Mouse (Mus musculus): ENCODE measurements around the gene Trnp1. TPM values are rescaled to one million over a fixed set of nuclear protein-coding genes. Genes with fewer than 3 reads are reported as not detected.

The Trnp1 gene
- total and polyA plus RNA-seq, 2 experiments from 2014 or later: 15.2 to 52.2 TPM

DNA sequence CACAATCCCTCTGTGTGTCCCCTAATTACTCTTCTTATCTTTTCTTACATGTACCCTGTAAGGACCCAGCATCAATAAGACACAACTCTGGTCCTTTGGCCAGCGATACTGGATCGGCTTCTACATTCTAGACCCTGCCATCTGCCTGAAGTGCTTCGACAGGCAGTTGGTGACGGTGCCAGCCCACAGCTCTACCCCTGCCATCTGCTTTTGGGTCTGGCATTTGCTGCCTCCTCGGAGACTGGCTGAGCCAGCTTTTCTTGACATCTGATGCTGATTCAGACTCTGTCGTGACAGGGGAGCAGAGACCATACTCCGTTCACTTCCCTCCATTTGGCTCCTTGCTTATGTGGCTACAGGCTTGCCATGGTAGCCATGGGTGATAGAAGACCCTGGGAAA, 10.6 kb upstream of the Trnp1 start:
- peaks cover 4% of the 10 kb centered on the region; the same call in 1 of the 2 replicates for H3K27me3 ChIP-seq (ENCODE audit: insufficient read depth, low read length)
- no peak overlapping the region for H3K9ac ChIP-seq (replicated peaks; ENCODE audit: low read length, poor library complexity, severe bottlenecking)
- H3K4me2 ChIP-seq (ENCODE audit: low read depth, low read length, poor library complexity, severe bottlenecking): no peak overlapping the region
- H3K27ac ChIP-seq (ENCODE audit: low read depth, low read length): no peak overlapping the region
- no peaks in the 10 kb centered on the region for H3K4me1 ChIP-seq (ENCODE audit: insufficient read depth, low read length)
- ATAC-seq (ENCODE audit: low FRiP score): no peak; the same call in 1 of the 2 replicates
- no peaks in the 10 kb centered on the region for H3K9me3 ChIP-seq (ENCODE audit: low read length)
- H3K36me3 ChIP-seq (ENCODE audit: insufficient read depth, low read length): no peaks in the 10 kb centered on the region
- no peak for TF ChIP-seq CTCF (IDR thresholded peaks at IDR 0.05)
- peak; percentile 88 for DNase-seq (ENCODE audit: low spot score)
- 70% methylated on average over 7 of the region's 7 CpGs for WGBS
- H3K4me3 ChIP-seq (ENCODE audit: low read depth, low read length): no peak overlapping the region

GRCm38 (mm10) chr4:133506573-133506972, 8.2 kb upstream of the Trnp1 start:
- H3K4me1 ChIP-seq (ENCODE audit: insufficient read depth, low read length): no peaks in the 10 kb centered on the region
- H3K4me3 ChIP-seq (ENCODE audit: low read depth, low read length): no peak overlapping the region
- no peak overlapping the region for H3K9ac ChIP-seq (replicated peaks; ENCODE audit: low read length, poor library complexity, severe bottlenecking)
- 78% methylated on average over 5 of the region's 5 CpGs for WGBS
- TF ChIP-seq CTCF (IDR thresholded peaks at IDR 0.05): no peak
- H3K27me3 ChIP-seq (ENCODE audit: insufficient read depth, low read length): peaks cover 7% of the 10 kb centered on the region; the same call in 1 of the 2 replicates
- H3K4me2 ChIP-seq (ENCODE audit: low read depth, low read length, poor library complexity, severe bottlenecking): no peak overlapping the region
- ATAC-seq (ENCODE audit: low FRiP score) (no peak), DNase-seq (ENCODE audit: low spot score) (no peak)
- no peaks in the 10 kb centered on the region for H3K36me3 ChIP-seq (ENCODE audit: insufficient read depth, low read length)
- H3K27ac ChIP-seq (ENCODE audit: low read depth, low read length): no peak overlapping the region
- H3K9me3 ChIP-seq (ENCODE audit: low read length): no peaks in the 10 kb centered on the region

GRCm38 (mm10) chr4:133504755-133505485, 6.6 kb upstream of the Trnp1 start:
- 64% methylated on average over 9 of the region's 9 CpGs for WGBS
- peaks cover 15% of the 10 kb centered on the region for H3K27me3 ChIP-seq (ENCODE audit: insufficient read depth, low read length)
- DNase-seq (ENCODE audit: low spot score): no peak

GRCm38 (mm10) chr4:133504300-133504699, 6.0 kb upstream of the Trnp1 start:
- ATAC-seq (ENCODE audit: low FRiP score): no peak
- H3K4me1 ChIP-seq (ENCODE audit: insufficient read depth, low read length): no peaks in the 10 kb centered on the region
- no peaks in the 10 kb centered on the region for H3K36me3 ChIP-seq (ENCODE audit: insufficient read depth, low read length)
- H3K27me3 ChIP-seq (ENCODE audit: insufficient read depth, low read length): peaks cover 21% of the 10 kb centered on the region
- DNase-seq (ENCODE audit: low spot score): no peak
- no peak overlapping the region for H3K4me2 ChIP-seq (ENCODE audit: low read depth, low read length, poor library complexity, severe bottlenecking)
- 37% methylated on average over 5 of the region's 5 CpGs for WGBS
- H3K9ac ChIP-seq (replicated peaks; ENCODE audit: low read length, poor library complexity, severe bottlenecking): no peak overlapping the region
- no peaks in the 10 kb centered on the region for H3K9me3 ChIP-seq (ENCODE audit: low read length)
- TF ChIP-seq CTCF (IDR thresholded peaks at IDR 0.05): no peak
- no peak overlapping the region for H3K27ac ChIP-seq (ENCODE audit: low read depth, low read length)
- H3K4me3 ChIP-seq (ENCODE audit: low read depth, low read length): no peak overlapping the region

More at GRCm38 (mm10) chr4:133504755-133505485, 6.6 kb upstream of the Trnp1 start:
- no peak overlapping the region for H3K27ac ChIP-seq (ENCODE audit: low read depth, low read length)
- TF ChIP-seq CTCF (IDR thresholded peaks at IDR 0.05): no peak
- H3K9ac ChIP-seq (replicated peaks; ENCODE audit: low read length, poor library complexity, severe bottlenecking): no peak overlapping the region
- ATAC-seq (ENCODE audit: low FRiP score): no peak
- H3K4me1 ChIP-seq (ENCODE audit: insufficient read depth, low read length): no peaks in the 10 kb centered on the region
- H3K36me3 ChIP-seq (ENCODE audit: insufficient read depth, low read length): no peaks in the 10 kb centered on the region
- H3K4me2 ChIP-seq (ENCODE audit: low read depth, low read length, poor library complexity, severe bottlenecking): no peak overlapping the region
- H3K9me3 ChIP-seq (ENCODE audit: low read length): no peaks in the 10 kb centered on the region
- no peak overlapping the region for H3K4me3 ChIP-seq (ENCODE audit: low read depth, low read length)

DNA sequence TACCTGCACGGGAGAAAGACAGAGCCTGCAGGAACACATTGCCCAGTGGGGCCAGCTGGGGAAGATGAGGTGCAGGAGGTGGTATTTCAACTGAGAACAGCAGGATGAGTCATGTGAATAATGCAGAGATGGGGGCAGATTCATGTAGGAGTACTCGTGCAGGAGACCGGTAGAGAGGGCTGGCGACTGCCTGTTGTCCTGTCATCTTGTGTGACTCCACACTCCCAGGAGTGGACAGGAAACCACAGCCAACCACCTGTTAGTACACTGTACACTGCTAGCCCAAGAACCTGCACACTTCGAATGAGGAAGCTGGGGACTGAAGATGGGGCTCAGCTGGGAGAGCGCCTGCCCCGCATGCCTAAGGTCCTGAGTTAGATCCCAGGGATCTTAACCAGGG, 3.2 kb upstream of the Trnp1 start:
- TF ChIP-seq CTCF (IDR thresholded peaks at IDR 0.05): no peak
- Histone ChIP-seq H3K4me2 (ENCODE audit: low read depth, low read length, poor library complexity, severe bottlenecking) (no peak overlapping the region), H3K27ac (ENCODE audit: low read depth, low read length) (no peak overlapping the region), H3K9ac (replicated peaks; ENCODE audit: low read length, poor library complexity, severe bottlenecking) (no peak overlapping the region), H3K4me3 (ENCODE audit: low read depth, low read length) (no peak overlapping the region), H3K9me3 (ENCODE audit: low read length) (no peaks in the 10 kb centered on the region), H3K36me3 (ENCODE audit: insufficient read depth, low read length) (no peaks in the 10 kb centered on the region), H3K27me3 (ENCODE audit: insufficient read depth, low read length) (peaks cover 35% of the 10 kb centered on the region), H3K4me1 (ENCODE audit: insufficient read depth, low read length) (no peaks in the 10 kb centered on the region)
- DNase-seq (ENCODE audit: low spot score) (no peak), ATAC-seq (ENCODE audit: low FRiP score) (no peak)
- 63% methylated on average over 7 of the region's 7 CpGs for WGBS

- Histone ChIP-seq H3K27me3 (ENCODE audit: insufficient read depth, low read length) (peaks cover 45% of the 10 kb centered on the region), H3K9ac (replicated peaks; ENCODE audit: low read length, poor library complexity, severe bottlenecking) (peak overlapping the region; percentile 67), H3K36me3 (ENCODE audit: insufficient read depth, low read length) (no peaks in the 10 kb centered on the region), H3K4me3 (ENCODE audit: low read depth, low read length) (peak overlapping the region; percentile 52), H3K4me2 (ENCODE audit: low read depth, low read length, poor library complexity, severe bottlenecking) (peak overlapping the region; percentile 94), H3K27ac (ENCODE audit: low read depth, low read length) (no peak overlapping the region), H3K4me1 (ENCODE audit: insufficient read depth, low read length) (0 out of 2 replicates have a peak, but pooled peaks cover 4% of the 10 kb centered on the region), H3K9me3 (ENCODE audit: low read length) (no peaks in the 10 kb centered on the region)
- ATAC-seq (ENCODE audit: low FRiP score) (peak; percentile 61), DNase-seq (ENCODE audit: low spot score) (no peak)
- TF ChIP-seq CTCF (IDR thresholded peaks at IDR 0.05): no peak
- under 1% methylated on average over 55 of the region's 70 CpGs for WGBS
Observed at GRCm38 (mm10) chr4:133497461-133498159, 740 bp downstream of the Trnp1 start.
